Mouse (Mus musculus): ENCODE measurements around the gene Atp6v1g1. TPM values are rescaled to one million over a fixed set of nuclear protein-coding genes. Genes with fewer than 3 reads are reported as not detected.

The Atp6v1g1 gene
- polyA plus RNA-seq, 1 experiment, result 19.5 TPM

DNA sequence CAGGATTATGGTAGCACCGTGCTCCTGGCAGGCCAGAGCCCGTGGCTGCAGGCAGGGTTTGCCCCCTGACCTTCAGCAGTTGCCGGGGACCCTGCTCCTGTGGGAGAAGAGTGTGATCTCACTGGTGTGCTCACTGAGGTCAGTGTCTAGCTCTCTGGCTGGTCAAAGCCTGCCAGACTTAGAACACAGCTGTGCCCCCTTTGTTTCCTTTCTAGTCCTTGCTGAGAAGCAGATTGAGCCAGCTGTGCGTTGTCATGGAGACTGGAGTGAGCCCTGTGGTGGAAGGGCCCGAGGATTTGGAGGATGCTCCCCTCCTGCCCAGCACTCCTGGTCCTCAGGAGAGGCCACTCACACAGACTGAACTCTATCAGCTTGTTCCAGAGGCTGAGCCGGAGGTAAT is 35.5 kb downstream of the Atp6v1g1 start:
- H3K36me3 ChIP-seq (ENCODE audit: control insufficient read depth, insufficient read depth, low read length), result peaks cover 33% of the 10 kb centered on the region
- H3K27me3 ChIP-seq (ENCODE audit: control insufficient read depth, insufficient read depth, low read length), result no peaks in the 10 kb centered on the region
- no peak for TF ChIP-seq CTCF (IDR thresholded peaks at IDR 0.05; ENCODE audit: extremely low read depth, insufficient read length, insufficient replicate concordance, low read depth, low read length)
- no peak for TF ChIP-seq POLR2A (IDR thresholded peaks at IDR 0.05; ENCODE audit: low read depth, low read length)
- H3K4me1 ChIP-seq (ENCODE audit: control insufficient read depth, insufficient read depth, insufficient read length, low read length), result no peaks in the 10 kb centered on the region
- 76% methylated on average over 6 of the region's 6 CpGs for WGBS
- H3K4me3 ChIP-seq (ENCODE audit: low read depth, low read length), result no peak overlapping the region
- H3K27ac ChIP-seq (ENCODE audit: insufficient read depth, low read depth, low read length), result no peak overlapping the region

DNA sequence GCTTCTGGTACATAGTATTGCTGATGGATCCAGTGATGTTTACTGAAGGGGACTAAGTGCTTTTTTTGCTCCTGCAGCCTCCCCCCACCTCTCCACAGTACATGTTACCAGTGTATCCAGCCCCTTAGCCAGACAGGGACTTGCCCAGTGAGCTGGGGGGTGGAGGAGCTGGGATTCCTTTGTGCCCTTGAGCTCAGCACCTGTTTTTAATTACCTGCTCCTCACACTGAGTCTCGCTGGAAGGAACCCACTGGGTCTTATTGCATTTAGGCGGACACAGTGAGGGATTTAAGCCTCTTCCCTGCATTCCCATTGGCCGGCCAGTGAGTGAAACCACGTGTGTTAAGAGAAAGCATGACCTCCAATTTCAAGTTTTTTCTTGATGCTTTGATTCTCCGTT is 38.0 kb downstream of the Atp6v1g1 start:
- H3K36me3 ChIP-seq (ENCODE audit: control insufficient read depth, insufficient read depth, low read length), result peaks cover 32% of the 10 kb centered on the region
- no peak overlapping the region for H3K27ac ChIP-seq (ENCODE audit: insufficient read depth, low read depth, low read length)
- TF ChIP-seq CTCF (IDR thresholded peaks at IDR 0.05; ENCODE audit: extremely low read depth, insufficient read length, insufficient replicate concordance, low read depth, low read length), result no peak
- no peak for TF ChIP-seq POLR2A (IDR thresholded peaks at IDR 0.05; ENCODE audit: low read depth, low read length)
- H3K4me1 ChIP-seq (ENCODE audit: control insufficient read depth, insufficient read depth, insufficient read length, low read length), result no peaks in the 10 kb centered on the region
- no peaks in the 10 kb centered on the region for H3K27me3 ChIP-seq (ENCODE audit: control insufficient read depth, insufficient read depth, low read length)
- H3K4me3 ChIP-seq (ENCODE audit: low read depth, low read length), result no peak overlapping the region
- 89% methylated on average over 5 of the region's 5 CpGs for WGBS

DNA sequence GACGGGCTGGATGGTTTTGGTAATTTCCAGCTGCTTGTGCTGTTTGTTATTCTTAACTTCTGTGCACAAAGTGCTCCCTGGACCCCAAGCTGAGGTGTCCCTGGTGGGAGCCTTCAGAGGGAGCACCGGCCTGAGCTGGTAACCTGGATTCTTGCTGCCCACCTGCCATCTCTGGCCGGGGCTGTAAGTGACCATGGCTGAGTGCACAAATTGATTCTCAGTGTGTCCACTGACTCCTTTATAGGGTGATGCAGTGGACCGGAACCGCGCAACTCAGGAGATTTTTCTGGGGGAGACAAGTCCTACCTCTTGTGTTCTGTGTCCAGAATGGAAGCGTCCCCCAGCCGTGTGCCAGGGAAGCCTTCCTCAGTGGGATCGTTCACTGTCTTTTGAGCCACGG is 40.6 kb downstream of the Atp6v1g1 start:
- peaks cover 23% of the 10 kb centered on the region for H3K36me3 ChIP-seq (ENCODE audit: control insufficient read depth, insufficient read depth, low read length)
- TF ChIP-seq CTCF (IDR thresholded peaks at IDR 0.05; ENCODE audit: extremely low read depth, insufficient read length, insufficient replicate concordance, low read depth, low read length) (no peak), POLR2A (IDR thresholded peaks at IDR 0.05; ENCODE audit: low read depth, low read length) (no peak)
- WGBS, result 95% methylated on average over 10 of the region's 10 CpGs
- no peak overlapping the region for H3K27ac ChIP-seq (ENCODE audit: insufficient read depth, low read depth, low read length)
- H3K4me1 ChIP-seq (ENCODE audit: control insufficient read depth, insufficient read depth, insufficient read length, low read length), result no peaks in the 10 kb centered on the region
- no peak overlapping the region for H3K4me3 ChIP-seq (ENCODE audit: low read depth, low read length)
- H3K27me3 ChIP-seq (ENCODE audit: control insufficient read depth, insufficient read depth, low read length), result no peaks in the 10 kb centered on the region

DNA sequence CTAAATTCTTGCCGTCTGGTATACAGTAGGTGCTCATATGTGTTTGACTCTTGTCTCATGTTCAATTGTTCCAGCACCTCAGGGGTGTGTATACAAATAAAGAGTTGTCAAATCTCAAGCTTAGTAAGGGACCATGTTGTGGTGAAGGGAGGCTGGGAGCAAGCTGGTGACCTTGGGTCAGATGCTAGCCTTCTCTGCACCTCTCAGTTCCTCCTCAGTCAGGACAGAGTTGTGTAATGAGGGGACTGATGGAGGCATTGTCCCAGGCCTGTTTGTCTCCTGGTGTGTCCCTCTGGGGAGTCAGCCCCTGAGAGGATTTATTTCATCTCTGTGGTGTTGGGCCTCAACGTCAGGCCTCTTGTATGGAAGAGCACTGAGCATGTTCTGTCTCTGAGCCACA is 41.7 kb downstream of the Atp6v1g1 start:
- peaks cover 18% of the 10 kb centered on the region for H3K36me3 ChIP-seq (ENCODE audit: control insufficient read depth, insufficient read depth, low read length)
- no peak overlapping the region for H3K4me3 ChIP-seq (ENCODE audit: low read depth, low read length)
- no peaks in the 10 kb centered on the region for H3K27me3 ChIP-seq (ENCODE audit: control insufficient read depth, insufficient read depth, low read length)
- no peak for TF ChIP-seq POLR2A (IDR thresholded peaks at IDR 0.05; ENCODE audit: low read depth, low read length)
- no peak for TF ChIP-seq CTCF (IDR thresholded peaks at IDR 0.05; ENCODE audit: extremely low read depth, insufficient read length, insufficient replicate concordance, low read depth, low read length)
- 84% methylated on average over 2 of the region's 2 CpGs for WGBS
- no peak overlapping the region for H3K27ac ChIP-seq (ENCODE audit: insufficient read depth, low read depth, low read length)
- H3K4me1 ChIP-seq (ENCODE audit: control insufficient read depth, insufficient read depth, insufficient read length, low read length), result no peaks in the 10 kb centered on the region

DNA sequence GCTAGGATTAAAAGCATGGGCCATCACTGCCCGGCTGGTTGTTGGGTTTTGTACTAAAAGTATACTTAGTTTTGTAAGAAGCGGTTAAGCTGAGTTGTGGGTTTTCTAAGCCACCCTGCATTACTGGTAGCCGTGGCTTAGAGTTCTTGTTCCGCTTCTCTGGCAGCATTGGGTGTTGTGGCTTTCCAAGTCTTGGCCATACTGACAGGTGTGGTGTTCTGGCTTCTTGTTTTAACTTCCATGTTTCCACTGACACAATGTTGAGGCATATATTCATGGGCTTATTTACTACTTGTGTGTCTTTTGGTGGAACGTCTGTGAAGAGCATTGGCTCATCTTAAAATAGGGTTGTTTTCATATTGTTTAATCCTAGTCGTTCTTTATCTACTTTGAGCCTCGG is 45.4 kb downstream of the Atp6v1g1 start:
- no peak overlapping the region for H3K4me3 ChIP-seq (ENCODE audit: low read depth, low read length)
- H3K4me1 ChIP-seq (ENCODE audit: control insufficient read depth, insufficient read depth, insufficient read length, low read length), result peaks cover 11% of the 10 kb centered on the region; the same call in 1 of the 2 replicates
- no peak for TF ChIP-seq CTCF (IDR thresholded peaks at IDR 0.05; ENCODE audit: extremely low read depth, insufficient read length, insufficient replicate concordance, low read depth, low read length)
- H3K27me3 ChIP-seq (ENCODE audit: control insufficient read depth, insufficient read depth, low read length), result no peaks in the 10 kb centered on the region
- H3K27ac ChIP-seq (ENCODE audit: insufficient read depth, low read depth, low read length), result no peak overlapping the region
- WGBS, result 73% methylated on average over 7 of the region's 7 CpGs
- no peaks in the 10 kb centered on the region for H3K36me3 ChIP-seq (ENCODE audit: control insufficient read depth, insufficient read depth, low read length)

DNA sequence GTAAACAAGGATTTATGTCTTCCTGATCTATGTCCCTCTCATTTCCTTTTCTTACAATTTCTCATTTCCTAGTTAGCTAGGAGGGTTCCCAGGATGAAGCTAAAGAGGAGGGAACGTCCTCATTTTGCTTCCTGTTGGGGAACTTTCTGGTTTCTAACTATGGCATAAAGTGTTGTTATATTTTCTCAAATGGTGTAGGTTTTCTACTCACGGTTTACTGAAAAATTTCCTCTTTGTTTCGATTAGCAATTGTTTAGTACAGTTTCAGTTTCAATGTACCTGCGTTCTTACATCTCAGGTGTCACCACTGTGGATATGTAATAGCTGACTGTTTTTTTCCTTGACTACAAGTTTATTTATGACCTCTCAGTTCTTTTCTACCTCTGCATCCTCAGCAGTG is 46.0 kb downstream of the Atp6v1g1 start:
- WGBS, result 33% methylated on average over 4 of the region's 4 CpGs
- TF ChIP-seq POLR2A (IDR thresholded peaks at IDR 0.05; ENCODE audit: low read depth, low read length), result no peak
- TF ChIP-seq CTCF (IDR thresholded peaks at IDR 0.05; ENCODE audit: extremely low read depth, insufficient read length, insufficient replicate concordance, low read depth, low read length), result no peak
- H3K4me1 ChIP-seq (ENCODE audit: control insufficient read depth, insufficient read depth, insufficient read length, low read length), result peaks cover 15% of the 10 kb centered on the region; the same call in 1 of the 2 replicates

DNA sequence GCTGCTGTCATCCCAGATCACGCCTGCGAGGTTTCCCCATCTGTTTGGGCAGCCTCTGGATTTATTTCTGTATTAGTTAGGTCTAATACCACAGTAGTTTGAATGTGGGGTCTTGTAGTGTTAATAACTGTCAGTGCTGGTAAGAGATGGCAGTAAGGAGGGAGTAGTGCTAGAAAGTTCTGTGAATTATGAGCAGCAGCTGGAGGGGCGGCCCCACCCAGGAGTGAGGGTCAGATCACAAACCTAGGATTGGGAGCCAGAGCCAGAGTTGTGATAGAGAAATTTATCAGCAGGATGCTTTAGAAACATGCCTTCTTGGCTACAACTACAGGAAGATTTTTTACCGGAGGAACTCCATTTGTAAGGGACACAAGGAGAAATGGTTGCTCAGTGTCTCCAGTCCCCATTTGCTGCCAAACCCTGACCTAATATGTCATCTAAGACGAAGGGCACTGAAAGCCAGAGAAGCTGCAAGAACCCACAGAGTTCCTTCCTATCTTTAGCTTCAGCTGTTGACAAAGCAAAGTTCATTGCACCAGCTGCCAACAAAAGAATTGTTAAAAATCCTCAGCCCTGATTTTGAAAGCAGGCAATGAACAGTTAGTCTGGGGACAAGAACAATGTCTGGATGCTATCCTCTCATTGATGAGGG is 50.0 kb downstream of the Atp6v1g1 start:
- H3K27ac ChIP-seq (ENCODE audit: insufficient read depth, low read depth, low read length), result 0 out of 2 replicates have a peak overlapping the region, but pooled peaks have one; percentile 11
- no peak for TF ChIP-seq POLR2A (IDR thresholded peaks at IDR 0.05; ENCODE audit: low read depth, low read length)
- no peak for TF ChIP-seq CTCF (IDR thresholded peaks at IDR 0.05; ENCODE audit: extremely low read depth, insufficient read length, insufficient replicate concordance, low read depth, low read length)
- no peak overlapping the region for H3K4me3 ChIP-seq (ENCODE audit: low read depth, low read length)
- H3K27me3 ChIP-seq (ENCODE audit: control insufficient read depth, insufficient read depth, low read length), result no peaks in the 10 kb centered on the region
- H3K36me3 ChIP-seq (ENCODE audit: control insufficient read depth, insufficient read depth, low read length), result no peaks in the 10 kb centered on the region
- WGBS, result 33% methylated on average over 5 of the region's 5 CpGs
- peaks cover 23% of the 10 kb centered on the region; the same call in 1 of the 2 replicates for H3K4me1 ChIP-seq (ENCODE audit: control insufficient read depth, insufficient read depth, insufficient read length, low read length)

More for the DNA sequence above, 46.0 kb downstream of the Atp6v1g1 start:
- Histone ChIP-seq H3K27ac (ENCODE audit: insufficient read depth, low read depth, low read length) (no peak overlapping the region), H3K27me3 (ENCODE audit: control insufficient read depth, insufficient read depth, low read length) (no peaks in the 10 kb centered on the region), H3K36me3 (ENCODE audit: control insufficient read depth, insufficient read depth, low read length) (no peaks in the 10 kb centered on the region), H3K4me3 (ENCODE audit: low read depth, low read length) (no peak overlapping the region)
